Mouse (Mus musculus) thymus, postnatal 25 days (tissue): ENCODE measurements around the gene Stat5b.
A peak's percentile ranks its signal among the peaks of the same experiment; 100 is the strongest.

Experiments used
- DNase-seq: peaks from one replicate; pipeline ENCODE4 v3.0.0; 2022

Stat5b gene

GRCm38 (mm10) chr11:100761547-100762045, 88.9 kb downstream of the Stat5b start:
- DNase-seq, result peak; percentile 82

DNA sequence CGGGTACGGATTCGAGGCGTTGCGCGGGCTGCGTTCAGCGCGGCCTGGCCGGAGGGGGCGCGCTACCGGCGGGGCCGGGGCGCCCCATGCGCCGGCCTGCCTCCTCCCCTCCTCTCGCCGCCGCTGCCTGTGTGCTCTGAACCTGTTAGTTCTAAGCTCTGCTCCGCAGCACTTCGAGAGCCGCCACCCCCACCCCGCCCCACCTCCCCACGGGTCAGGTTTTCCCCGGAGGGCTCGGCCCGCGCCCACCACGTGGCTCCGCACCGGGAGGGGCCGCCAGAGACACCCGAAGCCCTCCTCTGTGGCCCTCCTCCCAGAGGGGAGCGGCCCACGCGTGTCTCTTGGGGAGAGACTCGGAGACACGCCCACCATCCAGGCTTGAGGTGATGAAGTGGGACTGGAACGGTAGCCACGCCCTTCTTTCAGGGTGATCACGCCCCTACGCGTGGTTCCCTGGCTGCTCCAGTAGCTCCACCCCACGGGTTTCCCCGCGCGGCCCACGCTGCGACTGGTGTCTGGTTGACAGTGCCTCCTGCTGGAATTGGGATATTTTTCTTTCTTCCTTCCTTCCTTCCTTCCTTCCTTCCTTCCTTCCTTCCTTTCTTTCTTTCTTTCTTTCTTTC, 90.8 kb downstream of the Stat5b start, which contains the start of gene Kcnh4:
TSS of gene Kcnh4 (minus strand) at position 332 of the 623 bp plus-strand sequence.
- DNase-seq, result peak; percentile 78

- DNase-seq, result peak; percentile 54
Measured at GRCm38 (mm10) chr11:100758707-100759610, 91.6 kb downstream of the Stat5b start.

- DNase-seq, result no peak
Measured at GRCm38 (mm10) chr11:100757566-100757965, 93.0 kb downstream of the Stat5b start.

DNA sequence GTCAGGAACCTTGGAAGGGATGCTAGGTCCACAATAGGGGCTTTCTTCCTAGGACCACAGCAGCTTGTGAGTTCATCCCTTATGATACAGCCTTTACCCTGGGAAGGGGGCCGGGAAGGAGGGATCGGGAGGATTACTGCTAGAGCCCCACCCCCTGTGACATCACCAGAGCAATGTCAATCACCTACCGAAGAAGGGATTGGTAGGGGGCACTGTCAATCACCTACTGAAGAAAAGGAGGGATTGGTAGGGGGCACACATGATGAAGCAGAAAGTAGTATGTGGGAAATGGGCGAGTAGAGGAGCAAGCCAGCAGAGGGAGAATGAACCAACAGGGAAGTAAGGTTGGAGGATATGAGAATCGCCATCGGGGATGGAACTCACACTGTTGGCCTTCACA, 94.0 kb downstream of the Stat5b start:
- no peak for DNase-seq

DNA sequence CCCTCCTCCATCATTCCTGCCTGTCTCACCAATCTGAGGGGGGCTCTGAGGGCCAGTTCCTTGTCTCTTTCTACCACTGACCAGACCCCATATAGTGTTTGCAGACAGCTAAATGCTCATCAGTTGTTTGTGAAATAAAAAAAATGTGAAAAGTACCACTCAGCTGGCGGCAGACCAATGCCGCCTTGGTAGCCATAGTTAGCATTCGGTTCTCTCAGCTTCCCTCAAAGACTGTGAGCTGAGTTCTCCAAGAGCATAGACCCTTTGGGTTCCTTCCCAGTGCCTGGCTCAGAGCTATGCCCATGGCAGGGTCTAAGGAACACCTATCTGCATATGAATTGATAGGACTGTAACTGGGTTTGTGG, 95.8 kb downstream of the Stat5b start:
- no peak for DNase-seq

GRCm38 (mm10) chr11:100754021-100754692, 96.4 kb downstream of the Stat5b start:
- no peak for DNase-seq

DNA sequence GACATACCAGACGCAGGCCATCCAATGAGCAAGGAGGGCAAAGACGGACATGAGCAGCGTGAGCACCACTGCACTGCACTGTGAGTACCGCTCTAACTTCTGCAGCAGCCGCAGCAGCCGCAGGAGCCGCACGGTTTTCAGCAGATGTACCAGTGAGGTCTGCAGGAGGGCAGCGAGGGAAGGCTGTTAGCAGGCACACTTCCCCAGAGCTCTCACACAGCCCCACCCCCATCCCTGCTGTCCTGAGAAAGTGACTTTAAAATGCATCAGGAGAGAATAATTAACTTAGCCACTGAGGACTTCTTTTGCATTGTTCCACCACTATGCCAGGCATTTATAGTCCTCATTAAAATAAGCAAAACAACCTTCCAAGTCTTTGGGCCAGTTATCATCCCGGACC, 98.2 kb downstream of the Stat5b start:
- DNase-seq, result no peak

DNA sequence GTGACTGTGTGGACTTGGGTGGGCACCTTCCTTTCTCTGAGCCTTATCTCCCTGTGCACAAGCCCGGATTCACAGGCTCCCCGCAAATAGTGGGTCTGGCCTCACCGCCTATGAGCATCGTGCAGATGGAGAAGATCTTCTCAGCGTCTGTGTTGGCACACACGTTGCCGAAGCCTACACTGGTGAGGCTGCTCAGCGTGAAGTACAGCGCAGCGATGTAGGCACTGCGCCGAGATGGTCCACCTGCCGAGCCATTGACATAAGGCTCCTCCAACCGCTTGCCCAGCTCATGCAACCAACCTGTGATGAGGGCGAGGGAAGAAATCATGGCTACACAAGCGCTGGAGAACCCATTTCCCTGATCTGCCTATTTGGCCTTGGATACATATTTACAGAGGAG, 100.4 kb downstream of the Stat5b start:
- no peak for DNase-seq

DNA sequence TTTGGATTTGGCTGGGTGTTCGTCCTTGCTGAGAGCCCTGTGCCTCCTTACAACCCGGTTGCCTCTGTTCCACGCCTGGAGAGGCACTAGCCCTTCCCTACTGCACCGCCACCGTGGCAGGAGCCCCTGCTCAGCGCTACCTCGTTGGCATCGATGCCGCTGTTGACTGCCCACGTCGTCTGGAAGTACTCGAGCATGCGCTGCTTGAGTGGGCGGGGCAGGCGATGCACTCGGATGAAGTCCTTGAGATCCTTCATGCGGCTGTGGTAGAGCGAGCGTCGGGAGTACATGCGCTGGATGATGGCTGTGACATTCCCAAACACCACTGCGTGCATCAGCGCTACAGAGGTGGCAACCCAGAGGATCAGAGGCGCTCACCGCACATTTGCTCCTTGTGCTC, 101.1 kb downstream of the Stat5b start:
- no peak for DNase-seq

GRCm38 (mm10) chr11:100748620-100749019, 101.9 kb downstream of the Stat5b start:
- DNase-seq, result no peak

GRCm38 (mm10) chr11:100747114-100747513, 103.4 kb downstream of the Stat5b start:
- no peak for DNase-seq

- no peak for DNase-seq
Measured at GRCm38 (mm10) chr11:100746546-100746945, 104.0 kb downstream of the Stat5b start.

DNA sequence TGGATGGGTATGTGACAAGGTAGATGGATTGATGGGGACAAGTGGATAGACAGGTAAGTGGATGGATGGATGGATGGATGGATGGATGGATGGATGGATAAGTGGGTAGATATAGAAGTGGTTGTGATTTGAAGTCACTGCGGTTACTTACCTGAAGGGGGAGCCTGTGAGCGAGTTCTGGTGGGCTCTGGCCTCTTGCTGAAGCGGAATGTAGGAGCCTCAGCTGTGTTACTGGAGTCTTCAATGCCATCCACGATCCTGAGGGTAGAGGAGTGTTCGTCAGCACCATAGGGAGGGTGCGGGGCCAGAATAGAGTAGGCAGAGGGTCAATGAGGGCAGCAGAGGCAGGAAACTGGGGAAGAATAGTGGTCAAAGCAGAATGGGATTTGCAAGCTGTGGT, 105.4 kb downstream of the Stat5b start:
- peak; percentile 67 for DNase-seq

DNA sequence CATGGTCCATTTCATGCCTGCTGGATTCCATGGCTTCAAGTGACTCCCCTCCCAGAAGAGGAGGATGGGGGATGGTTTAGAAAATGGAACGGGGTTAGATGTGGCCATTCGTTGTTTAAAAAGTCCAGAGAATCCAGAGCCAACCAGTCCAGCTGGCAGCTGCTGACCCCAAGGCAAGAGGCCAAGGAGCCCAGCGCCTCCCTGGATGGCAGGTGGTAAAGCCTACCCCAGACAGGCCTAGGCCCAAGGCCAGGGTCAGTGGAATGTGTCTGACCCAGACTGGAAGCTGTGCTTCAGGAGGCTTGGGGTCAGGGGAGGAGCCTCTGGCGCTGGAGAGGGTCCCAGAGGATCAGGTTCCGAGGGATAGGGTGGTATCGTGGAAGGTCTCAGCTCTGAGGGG, 109.2 kb downstream of the Stat5b start:
- no peak for DNase-seq

- DNase-seq, result no peak
Measured at GRCm38 (mm10) chr11:100738749-100739148, 111.8 kb downstream of the Stat5b start.

GRCm38 (mm10) chr11:100738066-100738604, 112.4 kb downstream of the Stat5b start, which contains the start of gene Rab5c:
TSS of gene Rab5c (minus strand) at chr11:100738215.
- peak; percentile 96 for DNase-seq

DNA sequence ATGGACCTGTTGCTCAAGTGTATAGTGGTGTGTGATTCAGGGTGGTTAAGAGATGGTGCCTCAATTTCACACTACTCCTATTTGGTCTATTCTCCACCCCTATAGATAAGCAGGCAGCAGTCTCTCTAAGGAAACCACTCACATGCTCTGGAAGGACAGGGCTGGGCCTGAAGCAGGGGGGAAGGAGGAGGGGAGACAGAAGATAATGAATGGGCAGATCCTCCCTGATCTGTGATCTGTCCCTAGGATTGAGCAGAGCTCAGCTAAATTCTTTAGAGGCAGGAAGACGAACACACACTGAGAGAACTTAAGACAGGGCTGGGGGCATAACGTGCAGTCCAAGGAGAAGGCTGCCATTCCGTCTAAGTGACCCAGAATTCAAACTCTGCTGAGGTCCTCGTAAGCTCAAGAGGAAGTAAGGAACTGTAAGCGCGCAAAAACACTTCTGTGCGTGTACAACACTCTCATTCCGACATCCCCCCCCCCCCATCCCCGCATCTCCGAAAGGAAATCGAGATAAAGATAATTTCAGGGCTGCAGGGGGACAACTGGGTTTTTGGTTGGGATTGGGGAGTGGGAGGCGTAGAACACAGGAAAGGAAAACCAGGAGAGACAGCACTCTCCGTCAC, 113.3 kb downstream of the Stat5b start:
- no peak for DNase-seq

DNA sequence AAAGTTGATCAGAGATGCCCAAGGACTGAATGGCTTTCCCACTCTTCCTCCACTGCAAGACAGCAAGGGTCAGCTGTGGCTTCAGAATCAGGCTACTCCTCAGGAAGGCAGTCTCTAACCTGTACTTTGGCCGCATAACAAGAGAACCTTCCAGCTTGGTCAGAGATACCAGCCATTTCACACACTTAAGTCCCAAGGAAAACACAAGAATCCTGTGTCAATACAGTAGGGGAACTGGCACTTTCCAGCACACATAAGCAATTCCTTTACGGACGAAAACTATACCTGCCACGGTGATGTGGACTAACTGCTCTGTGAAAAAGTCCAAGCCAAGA, 113.8 kb downstream of the Stat5b start:
- DNase-seq, result no peak

DNA sequence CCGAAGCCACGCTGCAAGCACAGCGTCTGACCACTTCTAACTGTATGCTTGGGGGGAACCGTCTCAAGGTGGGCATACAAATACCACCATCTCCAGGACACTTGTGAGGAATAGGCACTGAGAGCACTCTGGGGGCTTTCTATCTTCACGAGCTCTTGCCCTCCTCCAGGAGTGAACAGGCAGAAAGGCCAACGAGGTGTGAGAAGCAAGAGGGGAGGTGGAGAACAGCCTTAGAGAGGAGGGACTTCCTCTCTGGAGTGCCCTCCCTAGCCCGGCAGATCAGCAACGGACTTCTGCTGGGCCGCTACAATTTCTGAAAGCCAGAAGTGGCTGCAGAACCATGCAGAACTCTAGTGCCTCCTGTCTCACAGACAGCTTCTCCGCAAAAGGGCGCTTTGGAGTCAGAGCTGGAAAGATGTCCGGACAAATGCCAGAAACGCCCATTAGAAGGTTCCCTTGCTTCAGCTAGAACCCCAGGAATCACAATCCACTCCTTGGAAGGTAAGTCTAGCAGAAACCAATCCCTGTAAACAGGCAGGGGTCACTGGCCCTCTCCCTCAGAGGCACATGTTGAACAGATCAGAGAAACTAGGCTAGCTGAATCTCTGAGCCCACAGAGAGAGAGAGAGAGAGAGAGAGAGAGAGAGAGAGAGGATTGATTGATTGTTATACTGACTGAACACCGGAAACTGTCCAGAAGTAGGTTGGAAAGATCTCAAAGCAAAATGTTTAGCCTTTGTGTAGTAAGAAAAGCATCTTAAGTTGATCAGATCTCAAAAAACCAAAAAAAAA, 114.4 kb downstream of the Stat5b start:
- no peak for DNase-seq

DNA sequence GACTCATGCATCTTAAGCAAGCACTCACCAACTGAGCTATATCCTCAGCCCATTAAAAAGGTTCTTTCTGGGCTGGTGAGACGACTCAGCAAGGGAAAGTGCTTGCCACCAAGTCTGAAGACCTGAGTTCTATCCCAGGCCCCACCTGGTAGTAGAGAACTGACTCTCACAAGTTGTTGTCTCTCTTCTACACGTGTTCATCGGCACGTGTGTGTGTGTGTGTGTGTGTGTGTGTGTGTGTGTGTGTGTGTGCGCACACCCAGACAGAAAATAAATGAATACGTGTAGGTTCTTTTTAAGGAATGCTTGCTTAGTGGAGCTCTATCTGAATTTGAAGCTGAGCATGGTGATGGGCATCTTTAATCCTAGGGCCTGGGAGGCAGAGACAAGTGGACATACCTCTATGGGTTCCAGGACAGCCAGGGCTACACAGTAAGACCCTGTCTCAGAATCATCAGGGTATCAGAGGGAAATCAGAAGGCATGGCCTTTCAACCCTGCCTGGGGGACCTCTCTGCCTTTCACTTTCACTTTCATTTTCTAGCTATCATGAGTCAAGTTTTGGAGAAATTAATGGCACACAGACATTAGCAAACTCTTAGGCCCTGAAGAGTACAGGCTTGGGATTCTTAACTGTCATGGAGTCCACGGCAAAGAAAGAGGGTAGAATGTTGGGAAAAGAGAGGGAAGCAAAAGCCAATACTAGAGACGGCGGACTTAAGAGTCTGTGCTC, 115.2 kb downstream of the Stat5b start:
- DNase-seq, result no peak
